Mouse (Mus musculus): Measurements from ENCODE around the gene Dclre1b. TPM values are rescaled to one million over a fixed set of nuclear protein-coding genes. Genes with fewer than 3 reads are reported as not detected.
A peak's percentile ranks its signal among the peaks of the same experiment; 100 is the strongest.

Gene Dclre1b
- polyA plus RNA-seq (2014; fragmentation: Nextera tagmentation; extraction: Ambion mirVana) = 18.5 and 18.8 TPM in 2 replicates

DNA sequence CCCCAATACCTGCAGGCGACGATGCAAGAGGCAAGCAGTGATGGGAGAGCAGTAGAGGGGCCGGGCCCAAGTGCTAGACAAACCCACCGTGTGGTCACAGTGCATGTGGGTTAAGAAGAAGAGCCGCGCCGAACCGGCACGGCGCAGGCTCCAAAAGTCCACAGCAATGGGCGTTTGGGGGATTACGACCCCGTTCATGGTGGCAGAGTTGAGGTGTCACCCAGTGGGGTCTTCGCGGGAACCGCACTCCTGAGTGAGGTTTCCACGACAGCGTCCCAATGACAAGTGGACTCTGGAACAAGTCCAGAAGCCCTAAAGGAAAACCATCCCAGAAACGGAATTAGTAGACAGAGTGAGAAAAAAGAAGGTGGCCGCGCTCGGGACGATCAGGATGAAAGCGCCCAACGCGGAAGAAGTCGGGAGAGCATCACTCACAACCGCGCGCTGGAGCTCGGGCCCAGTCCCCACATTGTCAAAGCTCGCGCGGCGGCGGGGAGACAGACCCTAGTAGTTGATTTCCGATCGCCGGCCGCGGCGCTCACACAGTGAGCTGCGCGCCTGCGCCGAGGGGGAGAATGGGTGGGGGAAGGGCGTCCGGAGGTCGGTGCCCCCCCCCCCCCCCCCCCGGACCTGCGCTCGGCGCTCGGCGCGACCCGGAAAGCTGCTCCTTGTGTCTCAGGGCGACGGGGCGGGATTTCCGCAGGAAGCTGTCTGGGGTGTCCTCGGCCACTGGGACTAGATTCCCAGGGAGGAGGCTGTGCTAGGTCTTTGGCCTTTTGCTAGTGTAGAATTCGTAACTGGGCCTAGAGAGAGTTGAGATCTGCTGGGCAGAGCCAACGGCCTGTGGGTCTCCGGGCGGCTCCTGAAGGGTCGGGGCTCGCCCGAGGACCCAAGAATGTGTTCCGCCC, at the start of gene Dclre1b, which contains the start of the genes Ap4b1 and Gm43064:
Dclre1b (minus strand) TSS at position 554 of the 908 bp plus-strand sequence.
Ap4b1 (plus strand) TSS at position 630 of the 908 bp plus-strand sequence.
Gm43064 (plus strand) TSS at position 683 of the 908 bp plus-strand sequence.
- H3K4me1 ChIP-seq (replicated peaks; ENCODE audit: control insufficient read depth, insufficient read depth, low read length) = peaks cover 15% of the 10 kb centered on the region
- no peaks in the 10 kb centered on the region for H3K9me3 ChIP-seq (ENCODE audit: control insufficient read depth, low read length)
- H3K27me3 ChIP-seq (ENCODE audit: control insufficient read depth, insufficient read depth, low read length) = no peaks in the 10 kb centered on the region
- DNase-seq (ENCODE audit: low spot score) = peak; percentile 95
- peak within 1 kb of the TSS; percentile 68 for H3K4me2 ChIP-seq (replicated peaks)
- H3K4me3 ChIP-seq (replicated peaks; ENCODE audit: low read length) = peak within 1 kb of the TSS; percentile 67
- H3K27ac ChIP-seq = peak within 1 kb of the TSS; percentile 86
- peak within 1 kb of the TSS; percentile 82 for H3K9ac ChIP-seq
- peak; percentile 98 for ATAC-seq (ENCODE audit: low FRiP score)
- WGBS = under 1% methylated on average over 67 of the region's 70 CpGs
- peaks cover 23% of the 10 kb centered on the region for H3K36me3 ChIP-seq (replicated peaks; ENCODE audit: control insufficient read depth, insufficient read depth)

DNA sequence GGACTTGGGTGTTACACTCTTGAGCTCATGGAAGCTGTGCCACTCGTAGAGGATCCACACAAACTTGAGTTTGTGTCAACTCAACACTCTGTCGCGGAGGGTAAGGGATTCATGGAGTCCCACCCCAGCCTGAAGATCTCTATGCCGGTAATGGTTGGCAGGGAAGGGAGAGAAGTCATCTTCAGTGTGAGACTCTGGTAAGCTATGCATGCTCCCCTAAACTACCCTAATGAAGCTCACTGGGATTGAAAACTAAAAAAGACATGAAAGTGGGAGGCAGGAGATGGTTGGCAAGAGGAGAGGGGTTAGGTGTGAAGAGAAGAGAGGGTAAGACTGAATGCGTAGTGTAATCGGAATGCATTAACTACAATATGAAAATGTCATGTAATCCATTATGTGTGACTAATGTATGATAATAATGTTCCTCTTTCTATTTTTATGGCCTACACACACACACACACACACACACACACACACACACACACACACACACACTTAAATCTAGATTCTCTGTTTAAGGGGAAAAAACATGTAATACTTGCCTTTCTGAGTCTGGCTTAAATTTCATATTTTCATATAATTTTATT, 48.8 kb upstream of the Dclre1b start:
- Histone ChIP-seq H3K27me3 (ENCODE audit: control insufficient read depth, insufficient read depth, low read length) (no peaks in the 10 kb centered on the region), H3K4me1 (replicated peaks; ENCODE audit: control insufficient read depth, insufficient read depth, low read length) (no peaks in the 10 kb centered on the region), H3K4me3 (replicated peaks; ENCODE audit: low read length) (no peak overlapping the region), H3K4me2 (replicated peaks) (no peak overlapping the region), H3K9me3 (ENCODE audit: control insufficient read depth, low read length) (no peaks in the 10 kb centered on the region), H3K9ac (no peak overlapping the region), H3K27ac (no peak overlapping the region), H3K36me3 (replicated peaks; ENCODE audit: control insufficient read depth, insufficient read depth) (no peaks in the 10 kb centered on the region)
- ATAC-seq (ENCODE audit: low FRiP score) (no peak), DNase-seq (ENCODE audit: low spot score) (no peak)
- 90% methylated on average over 6 of the region's 6 CpGs for WGBS

DNA sequence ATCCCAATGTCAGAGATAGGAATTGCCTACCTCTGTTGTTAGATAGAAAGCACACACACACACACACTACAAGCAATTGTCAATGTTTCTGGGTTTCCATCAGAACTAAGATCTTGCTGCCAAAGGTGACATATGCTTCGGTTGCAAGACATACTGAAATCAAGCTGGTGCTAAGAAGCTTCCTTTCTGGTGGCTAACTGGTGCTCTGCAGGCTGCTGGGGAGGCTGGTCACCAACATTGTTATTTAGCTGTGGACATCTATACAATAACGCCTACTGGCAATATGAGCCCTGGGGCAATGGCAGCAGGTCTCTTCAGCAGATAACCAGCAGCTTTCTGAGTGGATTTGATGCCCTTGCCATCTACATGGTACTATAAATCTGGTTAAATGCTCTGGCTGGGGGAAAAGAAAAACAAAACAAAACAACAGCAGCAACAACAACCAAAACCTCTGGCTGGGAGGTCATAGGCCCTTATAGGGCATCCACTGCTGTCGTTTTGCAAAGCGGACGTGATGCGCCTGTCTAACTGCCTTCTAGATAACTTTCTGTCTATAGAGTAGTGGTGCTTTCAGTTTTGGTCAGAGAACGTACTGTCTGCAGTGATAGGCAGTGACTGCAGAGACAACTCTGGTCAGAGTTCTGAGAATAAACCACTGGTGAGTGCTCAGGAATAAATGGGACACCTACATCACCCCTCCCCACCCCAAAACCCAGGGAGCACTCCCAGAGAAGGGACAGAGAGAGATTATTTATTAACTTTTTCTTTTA, 48.0 kb upstream of the Dclre1b start:
- no peaks in the 10 kb centered on the region for H3K4me1 ChIP-seq (replicated peaks; ENCODE audit: control insufficient read depth, insufficient read depth, low read length)
- H3K9ac ChIP-seq = no peak overlapping the region
- no peak overlapping the region for H3K27ac ChIP-seq
- no peaks in the 10 kb centered on the region for H3K36me3 ChIP-seq (replicated peaks; ENCODE audit: control insufficient read depth, insufficient read depth)
- no peak overlapping the region for H3K4me3 ChIP-seq (replicated peaks; ENCODE audit: low read length)
- H3K4me2 ChIP-seq (replicated peaks) = no peak overlapping the region
- DNase-seq (ENCODE audit: low spot score) (no peak), ATAC-seq (ENCODE audit: low FRiP score) (no peak)
- WGBS = 93% methylated on average over 7 of the region's 7 CpGs
- no peaks in the 10 kb centered on the region for H3K9me3 ChIP-seq (ENCODE audit: control insufficient read depth, low read length)
- no peaks in the 10 kb centered on the region for H3K27me3 ChIP-seq (ENCODE audit: control insufficient read depth, insufficient read depth, low read length)

DNA sequence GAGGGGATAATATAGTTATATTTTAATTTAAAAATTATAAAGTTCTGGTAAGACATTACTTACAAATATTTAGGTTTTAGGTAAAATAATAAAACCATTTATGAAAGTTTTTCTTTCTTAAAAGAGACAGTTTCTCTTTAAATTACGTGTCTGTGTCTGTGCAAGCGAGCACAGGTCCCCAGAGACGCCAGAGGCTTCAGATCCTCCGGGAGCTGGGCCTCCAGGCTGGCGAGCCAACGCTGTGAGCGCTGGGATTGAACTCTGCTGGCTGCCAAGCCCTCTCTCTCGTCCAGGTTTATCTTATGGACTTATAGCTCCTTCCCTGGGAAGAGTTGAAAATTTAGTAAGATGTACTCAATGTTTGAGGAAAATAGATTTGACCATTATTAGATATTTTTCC, 44.6 kb upstream of the Dclre1b start:
- no peaks in the 10 kb centered on the region for H3K4me1 ChIP-seq (replicated peaks; ENCODE audit: control insufficient read depth, insufficient read depth, low read length)
- WGBS = 62% methylated on average over 8 of the region's 8 CpGs
- no peak for DNase-seq (ENCODE audit: low spot score)
- H3K4me2 ChIP-seq (replicated peaks) = no peak overlapping the region
- no peak overlapping the region for H3K27ac ChIP-seq
- ATAC-seq (ENCODE audit: low FRiP score) = no peak
- H3K9ac ChIP-seq = no peak overlapping the region
- no peaks in the 10 kb centered on the region for H3K36me3 ChIP-seq (replicated peaks; ENCODE audit: control insufficient read depth, insufficient read depth)
- no peaks in the 10 kb centered on the region for H3K27me3 ChIP-seq (ENCODE audit: control insufficient read depth, insufficient read depth, low read length)
- H3K4me3 ChIP-seq (replicated peaks; ENCODE audit: low read length) = no peak overlapping the region
- no peaks in the 10 kb centered on the region for H3K9me3 ChIP-seq (ENCODE audit: control insufficient read depth, low read length)

DNA sequence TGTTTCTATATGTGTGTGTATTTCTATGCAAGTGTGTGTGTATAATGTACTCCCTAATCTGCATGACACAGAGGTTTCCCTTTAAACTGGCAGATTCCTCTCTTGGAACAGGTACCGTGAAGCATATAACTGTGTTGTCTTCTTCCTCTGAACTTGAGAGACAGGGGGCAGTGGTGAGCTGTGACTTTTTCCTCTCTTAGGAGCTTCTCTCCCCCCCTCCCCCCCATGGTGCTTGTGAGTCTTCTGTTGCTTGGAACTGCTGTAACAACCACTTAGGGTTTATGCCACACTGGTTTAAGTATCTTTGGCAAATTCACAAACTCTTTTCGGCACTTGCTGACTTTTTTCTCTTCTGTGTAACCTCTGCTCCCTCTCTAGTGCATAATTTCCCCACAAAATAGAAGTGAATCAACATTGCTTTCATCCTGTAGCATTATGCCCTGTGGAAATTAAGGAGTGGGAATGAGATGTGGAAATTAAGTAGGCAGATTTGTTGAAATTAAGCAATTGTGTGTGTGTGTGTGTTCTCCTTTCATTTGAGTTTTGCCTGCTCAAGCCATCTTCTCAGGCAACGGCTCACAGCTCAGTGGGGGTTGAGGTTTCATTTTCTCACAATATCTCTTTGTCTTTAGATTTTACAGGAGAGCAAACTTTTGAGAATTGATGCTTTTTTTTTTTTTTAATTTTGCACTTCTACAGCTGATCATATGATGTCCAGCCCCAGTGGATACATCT, 43.5 kb upstream of the Dclre1b start:
- H3K9me3 ChIP-seq (ENCODE audit: control insufficient read depth, low read length) = no peaks in the 10 kb centered on the region
- ATAC-seq (ENCODE audit: low FRiP score) = no peak
- H3K36me3 ChIP-seq (replicated peaks; ENCODE audit: control insufficient read depth, insufficient read depth) = no peaks in the 10 kb centered on the region
- no peaks in the 10 kb centered on the region for H3K4me1 ChIP-seq (replicated peaks; ENCODE audit: control insufficient read depth, insufficient read depth, low read length)
- WGBS = 69% methylated on average over 3 of the region's 3 CpGs
- H3K9ac ChIP-seq = no peak overlapping the region
- H3K27me3 ChIP-seq (ENCODE audit: control insufficient read depth, insufficient read depth, low read length) = no peaks in the 10 kb centered on the region
- no peak overlapping the region for H3K4me3 ChIP-seq (replicated peaks; ENCODE audit: low read length)
- no peak overlapping the region for H3K27ac ChIP-seq
- DNase-seq (ENCODE audit: low spot score) = no peak
- H3K4me2 ChIP-seq (replicated peaks) = no peak overlapping the region

DNA sequence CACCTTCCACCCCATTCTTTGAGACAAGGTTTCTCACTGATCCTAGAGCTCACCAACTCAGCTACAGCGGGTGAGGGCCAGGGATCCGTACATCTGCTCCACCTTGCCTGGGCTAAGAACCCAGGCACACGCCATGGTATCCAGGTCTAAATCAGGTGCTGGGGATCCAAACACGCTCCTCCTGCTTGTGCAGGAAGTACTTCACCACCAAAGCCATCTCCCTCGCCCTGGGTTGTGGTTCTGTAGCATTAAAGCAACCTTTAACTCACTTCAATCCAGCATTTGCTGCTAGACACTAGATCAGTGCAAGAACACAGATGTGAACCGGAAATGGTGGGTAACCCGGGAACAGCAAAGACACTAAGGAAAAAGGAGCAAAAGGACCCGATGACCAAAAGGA, 42.6 kb upstream of the Dclre1b start:
- no peaks in the 10 kb centered on the region for H3K4me1 ChIP-seq (replicated peaks; ENCODE audit: control insufficient read depth, insufficient read depth, low read length)
- ATAC-seq (ENCODE audit: low FRiP score) (no peak), DNase-seq (ENCODE audit: low spot score) (no peak)
- no peak overlapping the region for H3K9ac ChIP-seq
- H3K4me3 ChIP-seq (replicated peaks; ENCODE audit: low read length) = no peak overlapping the region
- 88% methylated on average over 8 of the region's 8 CpGs for WGBS
- no peaks in the 10 kb centered on the region for H3K36me3 ChIP-seq (replicated peaks; ENCODE audit: control insufficient read depth, insufficient read depth)
- no peak overlapping the region for H3K4me2 ChIP-seq (replicated peaks)
- no peak overlapping the region for H3K27ac ChIP-seq
- H3K27me3 ChIP-seq (ENCODE audit: control insufficient read depth, insufficient read depth, low read length) = no peaks in the 10 kb centered on the region
- no peaks in the 10 kb centered on the region for H3K9me3 ChIP-seq (ENCODE audit: control insufficient read depth, low read length)

DNA sequence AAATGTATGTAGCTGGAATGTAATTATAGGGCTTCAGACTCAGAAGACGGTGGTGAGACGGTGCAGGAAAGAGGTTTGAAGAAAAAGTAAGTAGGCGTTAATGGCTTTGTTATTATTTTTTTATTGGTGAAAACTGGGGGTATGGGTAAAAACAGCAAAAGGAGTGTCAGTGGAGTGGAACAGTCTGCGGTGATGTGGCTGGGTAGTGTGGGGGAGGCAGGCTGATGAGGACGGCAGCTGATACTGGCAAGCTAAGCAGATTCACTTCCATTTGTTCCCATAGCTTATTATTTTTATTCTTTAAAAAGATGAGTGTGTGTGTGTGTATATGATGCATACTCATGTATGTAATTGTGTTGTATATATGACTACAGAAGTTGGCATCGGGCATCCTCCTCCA, 42.2 kb upstream of the Dclre1b start:
- H3K9me3 ChIP-seq (ENCODE audit: control insufficient read depth, low read length) = no peaks in the 10 kb centered on the region
- no peak overlapping the region for H3K4me3 ChIP-seq (replicated peaks; ENCODE audit: low read length)
- H3K27me3 ChIP-seq (ENCODE audit: control insufficient read depth, insufficient read depth, low read length) = no peaks in the 10 kb centered on the region
- no peak overlapping the region for H3K4me2 ChIP-seq (replicated peaks)
- no peak for ATAC-seq (ENCODE audit: low FRiP score)
- H3K27ac ChIP-seq = no peak overlapping the region
- WGBS = 95% methylated on average over 6 of the region's 6 CpGs
- no peaks in the 10 kb centered on the region for H3K4me1 ChIP-seq (replicated peaks; ENCODE audit: control insufficient read depth, insufficient read depth, low read length)
- no peak overlapping the region for H3K9ac ChIP-seq
- DNase-seq (ENCODE audit: low spot score) = no peak
- no peaks in the 10 kb centered on the region for H3K36me3 ChIP-seq (replicated peaks; ENCODE audit: control insufficient read depth, insufficient read depth)

DNA sequence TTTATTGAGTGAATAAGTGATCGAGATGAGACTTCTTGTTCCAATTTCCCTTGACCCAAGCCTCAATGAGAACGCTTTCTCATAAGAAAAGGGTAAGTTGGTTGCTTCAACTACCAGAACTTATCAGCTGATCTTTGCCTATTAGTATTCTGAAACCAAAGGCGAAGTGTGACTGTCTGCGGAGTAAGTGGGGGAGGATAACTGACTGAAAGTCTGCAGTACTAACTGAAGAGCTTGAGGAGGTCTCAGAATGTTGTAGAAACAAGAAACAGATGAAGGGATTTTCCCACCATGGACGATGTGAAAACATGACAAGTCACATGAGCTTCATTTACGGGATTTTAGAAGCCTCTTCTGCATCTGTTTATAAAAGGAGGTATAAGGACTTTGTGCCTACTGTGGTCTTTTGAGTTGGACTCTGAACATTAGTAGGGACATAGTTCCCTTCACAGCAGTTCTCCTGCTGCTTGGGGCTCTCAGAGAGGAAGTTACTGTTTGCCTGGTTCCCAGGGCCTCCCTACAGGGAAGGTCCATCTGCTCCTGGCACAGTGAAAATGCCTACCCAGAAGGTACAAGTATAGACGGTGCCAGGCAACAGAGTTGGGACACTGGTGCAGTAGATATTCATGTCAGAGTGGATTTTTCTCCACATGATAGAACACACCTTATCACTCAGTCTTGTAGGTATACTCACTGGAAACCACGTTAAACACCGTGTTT, 41.6 kb upstream of the Dclre1b start:
- Histone ChIP-seq H3K27ac (no peak overlapping the region), H3K9ac (no peak overlapping the region), H3K4me2 (replicated peaks) (no peak overlapping the region), H3K9me3 (ENCODE audit: control insufficient read depth, low read length) (no peaks in the 10 kb centered on the region), H3K4me1 (replicated peaks; ENCODE audit: control insufficient read depth, insufficient read depth, low read length) (no peaks in the 10 kb centered on the region), H3K27me3 (ENCODE audit: control insufficient read depth, insufficient read depth, low read length) (no peaks in the 10 kb centered on the region), H3K4me3 (replicated peaks; ENCODE audit: low read length) (no peak overlapping the region), H3K36me3 (replicated peaks; ENCODE audit: control insufficient read depth, insufficient read depth) (no peaks in the 10 kb centered on the region)
- no peak for DNase-seq (ENCODE audit: low spot score)
- ATAC-seq (ENCODE audit: low FRiP score) = no peak
- 81% methylated on average over 9 of the region's 9 CpGs for WGBS

Measured in hindbrain, embryonic 14.5 days (tissue).